Mouse (Mus musculus): ENCODE data around the gene Sf3a1. TPM values are rescaled to one million over a fixed set of nuclear protein-coding genes. Genes with fewer than 3 reads are reported as not detected.

Sf3a1 gene
- total and polyA plus RNA-seq, 3 experiments = 32.1 to 101 (median 77.0) TPM

DNA sequence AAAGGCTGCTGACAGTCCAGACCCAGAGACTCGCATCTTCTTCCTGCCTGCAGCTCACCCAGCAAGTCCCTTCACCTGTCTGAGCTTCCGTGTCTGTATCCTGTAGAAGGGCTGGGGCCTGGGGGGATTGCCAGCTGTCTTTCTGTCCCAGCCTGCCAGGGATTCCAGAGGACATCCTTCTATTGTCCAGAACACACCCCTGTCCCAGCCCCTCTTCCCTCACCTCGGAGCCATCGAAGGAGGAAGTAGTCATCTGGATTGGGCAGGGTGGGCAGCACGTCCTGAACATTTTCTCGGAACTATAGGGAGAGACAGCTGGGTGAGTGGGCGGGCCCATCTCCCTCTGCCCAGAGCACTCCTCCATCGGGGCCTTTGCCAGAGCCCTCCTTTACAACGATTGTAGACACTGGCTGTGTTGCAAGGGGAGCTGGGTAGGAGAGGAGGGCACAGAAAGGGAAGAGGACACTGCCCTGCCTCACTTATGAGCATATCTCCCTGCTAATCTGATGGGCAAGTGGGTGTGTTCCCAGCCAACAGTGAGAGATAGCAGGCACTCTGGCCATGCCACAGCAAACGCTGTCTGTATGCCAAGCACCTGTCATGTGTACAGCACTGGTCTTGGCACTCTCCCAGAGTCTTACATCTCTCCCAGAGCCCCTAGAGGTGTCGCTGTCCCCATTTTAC lies 43.5 kb upstream of the Sf3a1 start:
- Histone ChIP-seq H3K27me3 (ENCODE audit: control insufficient read depth in 1 of 2, insufficient read depth in 2 of 2, low read length in 2 of 2) (no peaks in the 10 kb centered on the region), H3K9ac (ENCODE audit: control insufficient read depth, low read depth, low read length, poor library complexity, severe bottlenecking) (peak overlapping the region; percentile 3), H3K27ac (ENCODE audit: control insufficient read depth, low read depth, low read length) (peak overlapping the region; percentile 8), H3K4me3 (ENCODE audit: control insufficient read depth in 1 of 2, insufficient read depth in 1 of 2, low read depth in 2 of 2, low read length in 2 of 2) (peak overlapping the region; percentile 8 to 83), H3K36me3 (ENCODE audit: control insufficient read depth in 1 of 2, insufficient read depth in 2 of 2, low read length in 2 of 2) (peaks cover 0 to 39% of the 10 kb centered on the region in 2 experiments; a peak in 2 of 4 replicates), H3K79me2 (ENCODE audit: control insufficient read depth, insufficient read depth, low read length, poor library complexity) (no peaks in the 10 kb centered on the region), H3K9me3 (replicated peaks; ENCODE audit: insufficient read depth, low read length) (no peaks in the 10 kb centered on the region), H3K4me1 (ENCODE audit: control insufficient read depth in 1 of 2, insufficient read depth in 2 of 2, low read length in 2 of 2) (peaks cover 33 to 60% of the 10 kb centered on the region in 2 experiments)
- DNase-seq (ENCODE audit: low read depth, low spot score) = peak; percentile 85
- TF ChIP-seq GABPA (IDR thresholded peaks at IDR 0.05; ENCODE audit: low read depth, low read length) = no peak
- no peak for TF ChIP-seq ZKSCAN1 (IDR thresholded peaks at IDR 0.05; ENCODE audit: low read depth, low read length)
- TF ChIP-seq ELF1 (IDR thresholded peaks at IDR 0.05; ENCODE audit: low read depth, low read length) = no peak
- TF ChIP-seq TAL1 (IDR thresholded peaks at IDR 0.05; ENCODE audit: low read length) = peak; percentile 29
- TF ChIP-seq TBP (IDR thresholded peaks at IDR 0.05; ENCODE audit: low read depth, low read length) = 0 out of 2 replicates have a peak, but pooled peaks have one; percentile 11
- no peak for TF ChIP-seq CHD2 (IDR thresholded peaks at IDR 0.05; ENCODE audit: low read length)
- TF ChIP-seq ZMIZ1 (IDR thresholded peaks at IDR 0.05; ENCODE audit: low read depth, low read length) = no peak
- no peak for TF ChIP-seq MYB (IDR thresholded peaks at IDR 0.05; ENCODE audit: low read depth, low read length)
- peak; percentile 90 for TF ChIP-seq BHLHE40 (IDR thresholded peaks at IDR 0.05; ENCODE audit: borderline replicate concordance, low read depth, low read length)
- no peak for TF ChIP-seq CHD1 (IDR thresholded peaks at IDR 0.05; ENCODE audit: low read depth, low read length)
- no peak for TF ChIP-seq MYC (IDR thresholded peaks at IDR 0.05; ENCODE audit: low read depth, low read length)
- peak; percentile 79 for TF ChIP-seq RCOR1 (IDR thresholded peaks at IDR 0.05; ENCODE audit: low read depth, low read length)
- TF ChIP-seq RAD21 (IDR thresholded peaks at IDR 0.05; ENCODE audit: low read depth, low read length) = no peak
- no peak for TF ChIP-seq KAT2A (conservative IDR thresholded peaks at IDR 0.05; ENCODE audit: low read depth, low read length)
- TF ChIP-seq ETS1 (IDR thresholded peaks at IDR 0.05; ENCODE audit: low read depth, low read length) = peak; percentile 98
- TF ChIP-seq UBTF (IDR thresholded peaks at IDR 0.05; ENCODE audit: borderline replicate concordance, insufficient read depth, low read depth, low read length) = no peak
- peak; percentile 95 for TF ChIP-seq SIN3A (IDR thresholded peaks at IDR 0.05; ENCODE audit: low read length)
- no peak for TF ChIP-seq SMC3 (IDR thresholded peaks at IDR 0.05; ENCODE audit: low read depth, low read length)
- TF ChIP-seq EP300 (IDR thresholded peaks at IDR 0.05; ENCODE audit: low read depth in 1 of 2, low read length in 2 of 2) = peak; percentile 80 to 88
- no peak for TF ChIP-seq MEF2A (IDR thresholded peaks at IDR 0.05; ENCODE audit: extremely low read depth, insufficient replicate concordance, low read depth, low read length, poor library complexity, severe bottlenecking)
- TF ChIP-seq NELFE (IDR thresholded peaks at IDR 0.05; ENCODE audit: low read depth, low read length) = no peak
- TF ChIP-seq USF1 (IDR thresholded peaks at IDR 0.05; ENCODE audit: low read depth, low read length) = peak; percentile 69; the same call in 1 of the 2 replicates
- TF ChIP-seq ZC3H11A (IDR thresholded peaks at IDR 0.05; ENCODE audit: low read depth, low read length) = no peak
- TF ChIP-seq ZNF384 (IDR thresholded peaks at IDR 0.05; ENCODE audit: low read depth, low read length) = no peak
- TF ChIP-seq CTCF (IDR thresholded peaks at IDR 0.05 in 2 of 3, conservative IDR thresholded peaks at IDR 0.05 in 1 of 3; ENCODE audit: control insufficient read depth in 1 of 3, insufficient read depth in 1 of 3, low read depth in 2 of 3, low read length in 3 of 3, poor library complexity in 1 of 3, severe bottlenecking in 1 of 3) = peak in 2 of 3 experiments; percentile 9 to 49; a peak in 1 of 6 replicates
- peak; percentile 92 for TF ChIP-seq TCF12 (IDR thresholded peaks at IDR 0.05; ENCODE audit: low read depth, low read length)
- TF ChIP-seq NRF1 (IDR thresholded peaks at IDR 0.05; ENCODE audit: insufficient read depth, low read depth, low read length, poor library complexity, severe bottlenecking) = no peak
- peak; percentile 54; the same call in 1 of the 2 replicates for TF ChIP-seq HCFC1 (IDR thresholded peaks at IDR 0.05; ENCODE audit: low read depth, low read length)
- peak; percentile 97 for TF ChIP-seq GATA1 (IDR thresholded peaks at IDR 0.05; ENCODE audit: low read depth, low read length)
- TF ChIP-seq MAFK (IDR thresholded peaks at IDR 0.05; ENCODE audit: borderline replicate concordance, low read depth, low read length) = peak; percentile 43; the same call in 1 of the 2 replicates
- TF ChIP-seq JUND (IDR thresholded peaks at IDR 0.05; ENCODE audit: low read depth, low read length) = no peak
- TF ChIP-seq POLR2A (IDR thresholded peaks at IDR 0.05; ENCODE audit: control insufficient read depth in 1 of 2, insufficient read depth in 1 of 2, low read depth in 1 of 2, low read length in 2 of 2, poor library complexity in 1 of 2) = no peak
- TF ChIP-seq POLR2AphosphoS5 (IDR thresholded peaks at IDR 0.05; ENCODE audit: borderline replicate concordance, low read depth, low read length) = no peak
- no peak for TF ChIP-seq USF2 (IDR thresholded peaks at IDR 0.05; ENCODE audit: borderline replicate concordance in 1 of 2, insufficient read depth in 1 of 2, low read depth in 1 of 2, low read length in 2 of 2)
- TF ChIP-seq MAZ (IDR thresholded peaks at IDR 0.05; ENCODE audit: low read depth, low read length) = no peak
- TF ChIP-seq POLR2AphosphoS2 (IDR thresholded peaks at IDR 0.05; ENCODE audit: low read length) = 0 out of 2 replicates have a peak, but pooled peaks have one; percentile 36
